Mouse (Mus musculus) mature B cell (primary cell): ENCODE measurements around the gene Olfr129.

Source experiments
- in situ Hi-C: fragments of 300-500 bp; cut with MboI; formaldehyde crosslinking; loops from 2 replicates; pipeline ENCODE4 v1.14.3; 2019

Gene Olfr129

DNA sequence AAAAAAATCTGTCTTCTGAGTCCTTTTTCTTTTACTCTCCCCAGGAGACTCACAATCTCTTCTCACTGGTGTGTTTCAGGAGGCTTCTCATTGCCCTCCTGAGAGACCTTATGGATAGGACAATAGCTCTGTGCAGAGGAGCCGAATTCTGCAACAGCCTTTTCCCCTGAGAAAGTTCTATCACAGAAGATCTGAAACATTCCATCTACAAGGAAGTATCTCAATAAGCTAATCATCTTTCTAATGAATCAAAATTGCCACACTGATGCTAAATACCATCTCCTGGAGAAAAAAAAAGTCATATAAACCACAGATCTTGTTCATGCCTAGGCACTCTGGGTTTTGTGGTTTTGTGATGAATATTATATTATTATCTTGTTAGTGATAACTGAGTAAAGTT, at the start of gene Olfr129:
Gene Olfr129 (minus strand): TSS at position 101 of the 400 bp plus-strand sequence.
- in situ Hi-C loops = no loop called here

DNA sequence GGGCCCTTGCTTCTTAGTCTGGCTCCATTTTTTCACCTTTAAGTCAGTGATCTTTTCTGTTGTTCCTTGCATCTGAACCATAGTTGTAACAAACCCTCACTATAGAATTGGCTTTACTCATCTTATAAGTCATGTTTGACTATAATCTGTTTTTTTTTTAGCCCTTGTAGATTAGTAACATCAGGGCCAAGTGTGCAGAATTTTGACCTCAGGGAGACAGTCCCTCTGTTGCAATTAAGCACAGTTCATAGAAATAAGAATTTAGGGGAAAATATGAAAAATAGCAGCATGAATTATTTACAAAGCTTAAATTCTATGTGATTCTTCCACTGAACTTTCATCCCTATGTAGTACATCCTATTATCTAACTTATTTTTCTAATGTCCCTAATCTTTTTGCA, 28.7 kb upstream of the Olfr129 start, which contains the start of gene Olfr131:
Gene Olfr131 (minus strand): TSS at position 101 of the 400 bp plus-strand sequence.
- in situ Hi-C loops = no loop called here

DNA sequence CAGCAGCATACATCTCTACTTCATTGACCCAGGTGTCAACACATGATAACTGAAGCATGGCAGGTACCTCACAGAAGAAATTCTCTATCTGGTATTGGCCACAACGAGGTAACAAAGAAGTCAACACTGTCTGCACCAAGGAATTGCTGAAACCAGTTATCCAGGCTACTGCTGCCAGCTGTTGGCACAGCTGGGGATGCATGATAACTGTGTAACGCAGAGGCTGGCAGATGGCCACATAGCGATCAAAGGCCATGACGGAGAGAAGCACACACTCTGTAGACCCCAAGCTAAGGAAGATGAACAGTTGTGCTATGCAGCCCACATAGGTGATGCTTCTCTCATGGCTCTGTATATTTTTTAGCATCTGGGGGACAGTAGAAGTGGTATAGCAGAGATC, 22.5 kb upstream of the Olfr129 start:
- in situ Hi-C loops = no loop called here

DNA sequence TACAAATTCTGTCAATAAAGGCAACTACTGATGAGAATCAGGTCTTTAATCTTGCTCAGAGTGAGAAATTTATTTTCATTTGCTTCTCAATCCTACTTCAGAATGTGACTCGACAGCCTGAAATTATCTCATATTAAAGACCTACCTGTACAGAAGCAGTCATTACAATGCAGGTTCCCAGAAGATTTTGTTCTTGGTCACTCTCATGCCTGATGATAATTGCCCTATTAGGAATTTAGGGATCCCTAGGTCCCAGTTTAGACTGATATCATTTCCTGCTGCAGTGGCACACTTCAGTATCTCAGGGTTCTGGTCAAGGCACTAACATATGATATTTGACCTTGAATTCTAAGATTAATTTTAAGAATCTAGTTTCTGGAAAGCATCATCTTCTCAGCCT, 3.7 kb upstream of the Olfr129 start, which contains the start of gene Olfr130:
Gene Olfr130 (plus strand): TSS at position 301 of the 400 bp plus-strand sequence.
- in situ Hi-C loops = no loop called here

DNA sequence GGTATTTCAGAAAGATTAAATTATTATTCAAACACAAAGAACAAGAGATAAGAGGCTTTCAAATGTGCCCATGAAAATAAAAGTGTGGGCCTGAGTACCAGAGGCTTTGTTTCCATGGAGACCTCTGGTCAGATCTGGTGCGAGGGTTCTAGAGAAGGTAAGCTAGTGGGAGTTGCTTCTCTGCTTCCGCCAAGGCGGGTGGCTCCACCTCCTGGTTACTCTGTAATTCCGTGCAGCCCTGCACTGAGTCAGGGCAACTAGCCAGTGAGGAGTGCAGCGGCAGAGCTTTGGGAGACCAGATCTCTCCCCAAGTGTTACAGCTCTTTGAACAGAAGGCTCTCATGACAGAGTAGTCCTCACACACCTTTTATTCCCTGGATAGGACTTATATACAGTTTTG, 33.6 kb downstream of the Olfr129 start:
- in situ Hi-C loops = no loop called here

DNA sequence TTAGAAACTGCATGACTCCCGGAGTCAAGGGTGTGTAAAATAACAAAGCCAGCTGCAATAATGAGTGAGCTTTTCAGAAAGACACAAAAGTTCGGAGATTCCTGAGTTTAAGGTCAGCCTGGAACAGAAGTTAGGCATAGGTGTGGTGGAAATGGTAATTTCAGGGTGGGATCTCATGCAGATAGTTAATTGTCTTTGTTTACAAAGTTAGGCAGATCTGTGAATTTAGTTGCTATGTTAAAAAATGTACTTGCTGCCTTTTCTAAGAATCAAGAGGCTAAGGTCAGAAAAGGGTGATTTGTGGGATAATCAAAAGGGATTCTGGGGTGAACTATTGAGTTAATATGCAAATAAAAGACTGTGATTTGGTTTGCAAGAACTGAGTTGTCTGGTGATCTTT, 43.5 kb downstream of the Olfr129 start:
- in situ Hi-C loops = no loop called here

DNA sequence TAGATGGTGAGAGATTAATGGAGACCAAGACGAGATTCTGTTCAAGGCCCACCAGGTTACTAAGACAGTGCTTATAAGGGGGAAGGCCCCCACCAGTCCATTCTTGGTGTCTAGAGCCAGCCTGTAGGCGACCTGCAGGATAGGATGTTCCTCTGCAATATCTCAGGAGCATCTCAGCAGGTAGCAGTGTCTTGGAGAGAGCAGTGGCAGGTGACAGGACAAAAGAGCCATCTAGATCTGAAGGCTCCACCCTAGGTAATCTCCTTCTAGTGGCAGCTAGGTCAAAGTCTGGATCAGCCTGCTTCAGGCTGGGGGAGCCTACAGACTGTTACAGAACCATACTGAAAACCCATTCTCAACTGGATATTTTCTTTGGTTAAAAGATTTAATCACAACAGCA, 54.9 kb downstream of the Olfr129 start:
- in situ Hi-C loops = no loop called here
